Mouse (Mus musculus) hindbrain, embryonic 16.5 days (tissue): Measurements from ENCODE around the gene Flnb. TPM values are rescaled to one million over a fixed set of nuclear protein-coding genes. Genes with fewer than 3 reads are reported as not detected.

Source experiments
- ATAC-seq: fragments of 200-750 bp; cut with Nextera tagmentation; 2 replicates; pipeline ENCODE4 v1.8.0; 2017; ENCODE audit warnings: moderate TSS enrichment, moderate library complexity
- H3K27ac ChIP-seq: fragments of 300-500 bp; sonication (generic); 2 replicates; pipeline ENCODE4 v1.5.1; 2014; ENCODE audit warnings: low read depth, mild to moderate bottlenecking, control low read depth, low read length, moderate library complexity
- H3K27me3 ChIP-seq: fragments of 300-500 bp; sonication (generic); replicated peaks from 2 replicates; pipeline ENCODE4 v1.6.1; 2014; ENCODE audit warnings: low read length; ENCODE audit not compliant: control insufficient read depth, insufficient read depth
- H3K36me3 ChIP-seq: fragments of 300-500 bp; sonication (generic); 2 replicates; pipeline ENCODE4 v1.6.1; 2014; ENCODE audit warnings: mild to moderate bottlenecking, low read length, moderate library complexity, mixed read lengths; ENCODE audit not compliant: control insufficient read depth, insufficient read depth
- H3K4me1 ChIP-seq: fragments of 300-500 bp; sonication (generic); 2 replicates; pipeline ENCODE4 v1.6.1; 2014; ENCODE audit warnings: low read depth, low read length; ENCODE audit not compliant: control insufficient read depth, insufficient read depth
- H3K4me2 ChIP-seq: fragments of 300-500 bp; sonication (generic); 2 replicates; pipeline ENCODE4 v1.6.1; 2014; ENCODE audit warnings: mild to moderate bottlenecking, low read length, control low read depth, moderate library complexity
- H3K4me3 ChIP-seq: fragments of 300-500 bp; sonication (generic); 2 replicates; pipeline ENCODE4 v1.5.1; 2014; ENCODE audit warnings: mild to moderate bottlenecking, low read length, control low read depth, moderate library complexity
- H3K9ac ChIP-seq: fragments of 300-500 bp; sonication (generic); 2 replicates; pipeline ENCODE4 v1.6.1; 2014; ENCODE audit warnings: low read depth, mild to moderate bottlenecking, control low read depth, low read length, moderate library complexity
- H3K9me3 ChIP-seq: fragments of 300-500 bp; sonication (generic); 2 replicates; pipeline ENCODE4 v1.6.1; 2014; ENCODE audit warnings: mild to moderate bottlenecking, low read length, moderate library complexity; ENCODE audit not compliant: control insufficient read depth
- WGBS: fragments of 180-500 bp; shearing (Covaris S2); extraction: QIAGEN DNeasy Blood & Tissue Kit; methylation state at CpG from one replicate; pipeline ENCODE4 v1.1.7; 2014; 5-methylcytosine and 5-hydroxymethylcytosine counted together
- polyA plus RNA-seq: library from polyadenylated mRNA; unstranded; fragments of >200 nt; fragmentation: Nextera tagmentation; extraction: Ambion mirVana; gene quantifications from 2 replicates; pipeline ENCODE4 v1.2.1, GENCODE M21; 2015

Flnb gene
- polyA plus RNA-seq, 1 experiment from 2014 or later, result 6.3 TPM

- Histone ChIP-seq H3K36me3 (no peaks in the 10 kb centered on the region), H3K27ac (no peak overlapping the region), H3K9me3 (no peaks in the 10 kb centered on the region), H3K4me1 (peaks cover 7% of the 10 kb centered on the region), H3K27me3 (no peaks in the 10 kb centered on the region), H3K9ac (no peak overlapping the region), H3K4me2 (no peak overlapping the region), H3K4me3 (no peak overlapping the region)
- ATAC-seq, result no peak
- WGBS, result 66% methylated on average over 15 of the region's 15 CpGs
Observed at GRCm38 (mm10) chr14:7842631-7843332, 25.0 kb downstream of the Flnb start.

GRCm38 (mm10) chr14:7846696-7847095 lies 28.9 kb downstream of the Flnb start:
- Histone ChIP-seq H3K4me1 (peaks cover 16% of the 10 kb centered on the region), H3K4me3 (no peak overlapping the region), H3K36me3 (no peaks in the 10 kb centered on the region), H3K9ac (no peak overlapping the region), H3K9me3 (no peaks in the 10 kb centered on the region), H3K27me3 (no peaks in the 10 kb centered on the region), H3K27ac (no peak overlapping the region), H3K4me2 (no peak overlapping the region)
- 80% methylated on average over 4 of the region's 4 CpGs for WGBS
- no peak for ATAC-seq

GRCm38 (mm10) chr14:7847746-7848232 lies 30.0 kb downstream of the Flnb start:
- no peak overlapping the region for H3K9ac ChIP-seq
- H3K4me3 ChIP-seq, result no peak overlapping the region
- H3K4me2 ChIP-seq, result no peak overlapping the region
- no peaks in the 10 kb centered on the region for H3K27me3 ChIP-seq
- ATAC-seq, result peak; percentile 58
- WGBS, result 18% methylated on average over 5 of the region's 5 CpGs
- H3K9me3 ChIP-seq, result no peaks in the 10 kb centered on the region
- H3K36me3 ChIP-seq, result no peaks in the 10 kb centered on the region
- H3K27ac ChIP-seq, result no peak overlapping the region
- H3K4me1 ChIP-seq, result peaks cover 18% of the 10 kb centered on the region

GRCm38 (mm10) chr14:7850913-7851312 lies 33.2 kb downstream of the Flnb start:
- H3K4me1 ChIP-seq, result peaks cover 29% of the 10 kb centered on the region
- H3K27me3 ChIP-seq, result no peaks in the 10 kb centered on the region
- H3K36me3 ChIP-seq, result no peaks in the 10 kb centered on the region
- no peak overlapping the region for H3K4me3 ChIP-seq
- no peak overlapping the region for H3K9ac ChIP-seq
- no peak overlapping the region for H3K27ac ChIP-seq
- no peak for ATAC-seq
- no peak overlapping the region for H3K4me2 ChIP-seq
- 68% methylated on average over 3 of the region's 3 CpGs for WGBS
- no peaks in the 10 kb centered on the region for H3K9me3 ChIP-seq

- no peaks in the 10 kb centered on the region for H3K9me3 ChIP-seq
- no peaks in the 10 kb centered on the region for H3K36me3 ChIP-seq
- H3K4me1 ChIP-seq, result peaks cover 29% of the 10 kb centered on the region
- 8% methylated on average over 5 of the region's 5 CpGs for WGBS
- H3K4me2 ChIP-seq, result no peak overlapping the region
- H3K9ac ChIP-seq, result no peak overlapping the region
- peak overlapping the region; percentile 2; the same call in 1 of the 2 replicates for H3K27ac ChIP-seq
- no peak overlapping the region for H3K4me3 ChIP-seq
- H3K27me3 ChIP-seq, result no peaks in the 10 kb centered on the region
- no peak for ATAC-seq
Observed at GRCm38 (mm10) chr14:7851543-7852065, 33.8 kb downstream of the Flnb start.

- no peak overlapping the region for H3K4me2 ChIP-seq
Observed at GRCm38 (mm10) chr14:7853691-7854090, 35.9 kb downstream of the Flnb start.

GRCm38 (mm10) chr14:7854366-7854765 lies 36.6 kb downstream of the Flnb start:
- Histone ChIP-seq H3K4me2 (no peak overlapping the region), H3K4me1 (peaks cover 20% of the 10 kb centered on the region), H3K27ac (no peak overlapping the region), H3K9ac (no peak overlapping the region), H3K4me3 (no peak overlapping the region), H3K27me3 (no peaks in the 10 kb centered on the region), H3K9me3 (no peaks in the 10 kb centered on the region), H3K36me3 (no peaks in the 10 kb centered on the region)
- no peak for ATAC-seq
- WGBS, result 77% methylated on average over 6 of the region's 6 CpGs

More at GRCm38 (mm10) chr14:7853691-7854090, 35.9 kb downstream of the Flnb start:
- H3K4me3 ChIP-seq, result no peak overlapping the region
- 48% methylated on average over 11 of the region's 11 CpGs for WGBS
- H3K9me3 ChIP-seq, result no peaks in the 10 kb centered on the region
- no peak overlapping the region for H3K9ac ChIP-seq
- ATAC-seq, result peak; percentile 83
- H3K4me1 ChIP-seq, result peaks cover 20% of the 10 kb centered on the region
- H3K27me3 ChIP-seq, result no peaks in the 10 kb centered on the region
- H3K27ac ChIP-seq, result no peak overlapping the region
- H3K36me3 ChIP-seq, result no peaks in the 10 kb centered on the region

GRCm38 (mm10) chr14:7855101-7855500 lies 37.3 kb downstream of the Flnb start:
- Histone ChIP-seq H3K4me3 (no peak overlapping the region), H3K4me2 (no peak overlapping the region), H3K27me3 (no peaks in the 10 kb centered on the region), H3K4me1 (peaks cover 20% of the 10 kb centered on the region), H3K36me3 (no peaks in the 10 kb centered on the region), H3K9ac (no peak overlapping the region), H3K27ac (no peak overlapping the region), H3K9me3 (no peaks in the 10 kb centered on the region)
- ATAC-seq, result no peak
- 55% methylated on average over 6 of the region's 6 CpGs for WGBS

- WGBS, result 54% methylated on average over 5 of the region's 5 CpGs
- H3K36me3 ChIP-seq, result no peaks in the 10 kb centered on the region
- H3K27me3 ChIP-seq, result no peaks in the 10 kb centered on the region
- peaks cover 20% of the 10 kb centered on the region for H3K4me1 ChIP-seq
- H3K9me3 ChIP-seq, result no peaks in the 10 kb centered on the region
- no peak overlapping the region for H3K4me2 ChIP-seq
- H3K9ac ChIP-seq, result no peak overlapping the region
- no peak overlapping the region for H3K4me3 ChIP-seq
- H3K27ac ChIP-seq, result no peak overlapping the region
- no peak for ATAC-seq
Observed at GRCm38 (mm10) chr14:7855501-7855900, 37.7 kb downstream of the Flnb start.
